Mouse (Mus musculus): ENCODE measurements around the gene Ntf3.

Ntf3 gene

DNA sequence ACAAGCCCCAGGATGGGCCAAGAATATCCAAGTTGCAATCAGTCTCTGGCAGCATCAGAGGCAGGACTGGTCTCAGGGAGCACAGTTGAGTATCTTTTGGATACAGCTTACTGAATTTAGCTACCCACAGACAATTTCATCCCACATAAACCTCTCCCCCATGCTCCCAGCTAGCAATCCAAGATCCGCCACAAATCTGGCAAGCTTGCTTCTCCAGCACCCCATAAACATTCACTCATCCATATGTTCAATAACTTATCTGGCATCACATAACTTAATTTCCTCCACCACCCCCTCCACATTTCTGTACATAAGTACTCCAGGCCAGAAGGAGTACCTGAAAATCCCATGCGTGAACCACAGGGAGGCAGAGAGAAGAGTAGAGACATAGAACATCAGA, 10.8 kb downstream of the Ntf3 start:
- no peak for DNase-seq

DNA sequence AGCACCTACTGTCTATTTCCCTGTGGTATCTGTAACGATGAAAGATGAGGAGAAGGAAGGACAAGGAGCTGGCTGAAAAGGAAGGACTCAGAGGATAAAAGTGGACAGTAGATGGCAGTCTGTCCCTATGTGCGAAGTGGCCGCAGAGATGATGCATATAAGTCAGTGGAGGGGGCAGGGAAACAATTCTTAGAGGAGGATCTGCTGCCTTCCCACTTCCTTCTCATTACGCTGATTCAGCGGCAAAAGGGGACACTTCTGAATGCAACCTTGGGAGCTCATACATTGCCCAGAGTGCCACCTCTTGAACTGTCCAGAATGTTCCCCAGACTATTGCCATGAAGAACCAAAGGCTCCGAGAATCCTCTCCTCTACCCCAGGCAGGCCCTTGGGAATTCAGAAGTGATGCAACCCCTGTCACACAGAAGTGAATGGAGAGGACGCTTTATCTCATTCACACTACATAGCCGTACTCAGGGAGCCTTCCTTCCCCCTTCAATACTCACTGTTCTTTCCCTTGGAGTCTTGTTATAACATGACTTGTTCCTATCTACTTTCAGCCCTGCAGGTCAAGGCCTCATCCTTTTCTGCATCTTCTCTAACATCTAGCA, 12.2 kb downstream of the Ntf3 start:
- DNase-seq = no peak

DNA sequence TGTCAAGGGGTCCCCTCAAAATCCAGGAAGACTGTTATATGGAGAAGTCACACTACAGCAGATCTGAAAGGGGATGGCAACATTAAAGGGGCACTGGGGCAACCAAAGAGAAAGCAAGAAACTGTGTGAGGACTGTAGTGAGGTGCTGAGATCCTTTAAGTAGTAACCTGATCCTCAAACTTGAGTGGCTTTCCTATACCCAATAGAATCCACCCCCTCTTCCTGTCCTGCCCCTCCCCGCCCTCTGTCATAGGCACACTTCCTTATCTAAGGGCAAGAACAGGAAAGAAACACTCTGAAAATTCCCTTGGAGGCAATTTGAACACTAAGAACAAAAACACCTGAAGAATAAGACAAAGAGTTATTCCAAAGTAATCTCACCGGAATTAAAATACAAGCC, 13.6 kb downstream of the Ntf3 start:
- no peak for DNase-seq

DNA sequence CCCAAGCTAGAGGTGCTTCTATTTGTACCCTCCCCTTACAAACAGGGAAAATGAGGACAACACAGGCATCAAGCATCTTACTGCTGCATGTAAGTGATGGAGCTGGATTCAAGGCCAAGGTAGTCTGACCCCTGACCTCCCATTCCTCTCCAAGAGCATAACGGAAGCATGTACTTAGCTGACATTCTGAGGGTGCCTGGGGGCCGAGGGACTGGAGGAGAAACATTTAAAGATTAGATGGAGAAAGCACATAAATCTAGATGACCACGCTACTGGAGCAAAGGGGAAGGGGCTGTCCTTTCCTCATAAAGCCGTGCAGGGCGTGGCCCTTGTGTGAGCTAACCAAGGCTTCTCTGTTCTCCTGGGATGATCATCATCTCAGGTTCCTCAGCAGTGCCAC, 23.1 kb downstream of the Ntf3 start:
- no peak for DNase-seq

DNA sequence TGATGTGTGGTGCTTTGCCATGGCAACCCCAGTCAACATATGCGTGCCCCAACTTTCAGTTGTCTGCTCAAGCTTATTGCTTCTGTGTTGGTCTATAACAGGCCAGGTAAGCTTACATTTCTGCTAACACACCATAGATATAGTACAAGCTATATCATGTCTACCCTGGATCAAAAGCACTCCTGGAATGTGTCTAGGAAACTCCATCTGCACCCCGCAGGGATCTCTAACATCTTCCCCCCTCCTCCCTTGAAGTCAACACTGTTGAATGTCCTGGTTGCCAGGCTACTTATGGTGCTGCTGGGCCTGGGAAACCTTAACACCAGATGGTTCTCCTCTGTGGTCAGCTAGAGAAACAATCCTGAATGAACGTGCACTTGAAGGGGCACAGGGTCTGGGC, 24.0 kb downstream of the Ntf3 start:
- DNase-seq = no peak

DNA sequence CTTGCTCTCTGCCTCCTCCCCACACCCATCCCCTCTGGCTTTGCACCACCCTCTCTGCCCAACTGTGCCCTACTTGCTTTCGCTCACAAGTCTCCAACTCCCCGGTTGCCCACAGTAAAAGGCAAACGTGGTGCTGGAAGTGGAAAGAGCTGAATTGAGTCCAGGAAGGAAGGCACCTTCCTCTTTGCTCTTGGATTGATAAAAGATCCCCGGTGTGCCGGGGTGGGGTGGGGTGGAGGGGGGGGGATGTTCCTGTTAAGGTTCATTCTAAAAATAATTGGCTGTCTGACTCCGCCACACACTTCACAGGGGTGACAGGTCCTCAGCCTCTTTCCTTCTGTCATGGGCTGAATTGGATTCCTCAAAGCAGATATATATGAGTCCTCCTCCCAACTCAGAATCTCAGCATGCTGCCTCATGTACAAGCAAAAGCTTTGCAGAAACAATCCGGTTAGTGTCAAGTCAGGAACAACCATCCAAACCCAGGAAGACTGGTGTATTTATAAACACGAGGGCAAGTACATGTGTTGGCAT, 24.6 kb downstream of the Ntf3 start:
- DNase-seq = no peak

DNA sequence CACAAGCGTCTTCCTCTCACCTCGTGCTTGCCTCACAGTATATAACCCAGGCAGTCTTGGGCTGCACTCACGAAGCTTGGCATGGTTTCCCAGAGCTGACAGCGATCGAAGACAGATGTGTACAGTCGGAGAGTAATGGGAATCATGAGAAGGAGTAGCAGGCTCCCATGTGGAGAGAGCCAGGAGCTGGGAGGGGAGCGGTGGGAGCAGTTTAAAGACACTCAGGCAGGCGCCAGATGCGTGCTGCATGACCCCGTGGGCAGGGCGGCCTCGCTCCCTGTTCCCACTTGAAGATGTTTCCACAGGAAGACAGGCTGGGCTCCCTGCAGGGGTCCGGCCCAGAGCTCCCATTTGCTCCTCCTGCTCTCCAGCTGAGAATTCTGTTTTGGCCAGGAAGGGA, 25.2 kb downstream of the Ntf3 start:
- DNase-seq = no peak

DNA sequence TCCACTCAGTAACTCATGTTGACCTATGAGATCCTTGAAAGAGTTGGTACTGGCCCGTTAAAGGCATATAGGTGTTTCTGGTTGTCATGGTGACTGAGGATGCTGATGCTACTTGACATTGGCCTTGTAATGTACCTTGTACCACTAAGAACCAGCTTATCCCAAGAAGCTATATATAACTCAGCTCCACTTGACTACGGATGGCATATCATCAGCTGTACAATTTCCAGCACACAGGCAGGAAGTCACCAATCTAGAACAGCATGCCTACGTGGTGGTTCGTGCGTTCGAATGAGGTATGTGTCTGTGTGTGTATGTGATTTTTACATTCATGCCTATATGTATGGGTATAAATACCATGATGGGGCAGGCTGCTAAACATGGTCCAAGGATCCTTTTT, 25.7 kb downstream of the Ntf3 start:
- no peak for DNase-seq

DNA sequence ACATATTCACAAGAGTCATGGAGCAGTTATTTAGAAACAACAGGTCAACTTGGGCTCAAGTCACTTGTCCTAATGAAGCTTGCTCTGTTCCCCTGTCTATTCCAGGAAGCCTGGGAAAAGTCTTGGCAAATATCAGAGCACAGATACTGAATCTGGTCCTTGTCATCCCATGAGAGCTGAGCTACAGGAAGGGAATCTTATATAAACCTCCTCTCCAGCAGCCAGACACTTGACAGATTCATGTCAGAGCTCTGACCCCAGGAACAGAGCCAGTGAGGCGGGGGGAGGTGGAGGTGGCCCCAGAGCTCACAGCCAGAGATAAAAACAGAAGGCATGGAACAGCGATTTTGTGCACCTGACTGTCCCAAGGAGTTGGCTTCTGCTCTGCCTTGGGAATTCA, 26.3 kb downstream of the Ntf3 start:
- DNase-seq = no peak

DNA sequence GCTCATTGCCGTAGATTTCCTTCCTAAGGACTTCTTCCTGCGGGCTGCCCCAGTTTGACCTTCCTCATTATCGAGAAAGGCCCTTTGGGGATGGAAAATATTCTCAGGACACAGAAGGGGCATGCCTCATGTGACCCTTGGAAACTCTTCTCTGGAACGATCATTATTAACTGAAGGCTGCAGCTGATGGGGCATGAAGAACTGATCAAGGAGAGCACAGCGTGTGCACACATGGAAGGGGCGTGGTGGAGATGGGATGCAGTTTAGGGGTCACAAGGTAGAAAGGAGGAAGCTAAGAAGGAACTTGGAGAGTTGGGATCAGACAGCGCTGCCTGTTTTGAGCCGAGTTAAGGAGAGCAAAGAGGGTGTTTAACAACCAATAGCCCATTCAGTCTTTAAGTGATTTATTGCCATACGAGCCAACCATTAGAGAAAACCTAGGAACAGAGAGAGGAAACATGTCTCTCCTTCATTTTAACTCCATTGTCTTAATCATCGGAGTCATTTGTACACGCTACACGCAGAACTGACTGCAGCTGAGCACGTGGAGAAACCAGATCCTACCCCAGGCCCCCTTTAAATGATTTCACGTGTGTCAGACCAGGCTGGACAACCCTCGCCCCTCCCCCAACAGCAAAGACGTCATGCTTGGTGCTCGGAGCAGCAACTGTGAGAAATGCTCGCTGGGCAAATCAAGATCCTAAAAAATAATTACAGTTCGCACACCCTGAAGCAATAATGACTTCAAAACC, 32.4 kb downstream of the Ntf3 start:
- DNase-seq = no peak

DNA sequence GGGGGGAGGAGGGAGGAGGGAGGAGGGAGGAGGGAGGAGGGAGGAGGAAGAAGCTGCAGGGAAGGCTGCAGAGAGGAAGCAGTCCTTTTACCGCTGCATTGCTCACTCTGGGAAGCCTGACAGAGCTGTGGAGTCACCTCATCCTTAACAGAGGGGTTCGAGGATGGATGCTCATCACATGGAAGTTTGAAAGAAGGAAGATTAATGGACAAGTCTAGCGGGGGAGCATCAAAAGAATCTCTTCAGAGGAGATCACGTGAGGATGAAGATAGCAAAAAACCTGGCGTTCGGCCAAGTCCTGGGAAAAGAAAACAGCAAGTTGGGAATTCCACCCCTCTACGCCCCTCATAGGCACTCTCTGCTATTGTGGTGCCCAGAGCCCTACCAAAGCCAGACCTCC, 38.5 kb downstream of the Ntf3 start:
- DNase-seq = no peak

DNA sequence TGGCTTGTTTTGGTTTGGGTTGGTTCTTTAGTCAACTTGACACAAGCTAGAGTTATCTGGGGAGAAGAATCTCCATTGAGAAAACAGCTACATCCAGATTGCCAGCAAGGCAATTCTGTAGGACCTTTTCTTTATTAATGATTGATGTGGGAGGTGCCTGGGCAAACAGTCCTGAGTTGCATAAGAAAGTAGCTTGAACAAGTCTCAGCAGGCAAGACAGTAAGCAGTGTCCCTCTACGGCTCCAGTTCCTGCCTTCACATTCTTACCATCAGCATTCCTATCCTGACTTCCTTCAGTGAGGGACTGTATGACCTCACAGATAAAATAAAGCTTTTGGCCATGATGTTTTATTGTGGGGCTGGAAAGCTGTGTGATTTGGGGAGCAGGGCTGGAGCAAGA, 48.5 kb downstream of the Ntf3 start:
- no peak for DNase-seq

DNA sequence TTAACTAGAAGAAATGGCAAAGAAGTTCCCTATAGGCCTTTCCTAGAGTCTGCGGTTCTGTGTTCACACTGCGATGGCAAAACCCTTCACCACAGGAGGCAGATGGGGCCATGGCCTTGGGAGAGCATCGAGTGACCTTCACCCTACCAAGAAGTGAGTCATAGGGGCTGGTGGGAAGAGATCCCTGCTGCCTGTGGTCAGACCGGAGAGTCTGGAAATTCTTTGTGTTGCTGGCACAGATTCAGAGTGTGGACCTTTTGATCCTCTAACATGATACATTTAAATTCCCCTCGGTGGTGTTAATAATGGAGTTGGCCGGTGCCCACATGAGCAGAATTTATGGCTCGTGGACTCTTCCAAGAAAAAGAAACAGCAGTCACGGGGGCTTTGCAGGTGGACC, 49.5 kb downstream of the Ntf3 start:
- DNase-seq = no peak

DNA sequence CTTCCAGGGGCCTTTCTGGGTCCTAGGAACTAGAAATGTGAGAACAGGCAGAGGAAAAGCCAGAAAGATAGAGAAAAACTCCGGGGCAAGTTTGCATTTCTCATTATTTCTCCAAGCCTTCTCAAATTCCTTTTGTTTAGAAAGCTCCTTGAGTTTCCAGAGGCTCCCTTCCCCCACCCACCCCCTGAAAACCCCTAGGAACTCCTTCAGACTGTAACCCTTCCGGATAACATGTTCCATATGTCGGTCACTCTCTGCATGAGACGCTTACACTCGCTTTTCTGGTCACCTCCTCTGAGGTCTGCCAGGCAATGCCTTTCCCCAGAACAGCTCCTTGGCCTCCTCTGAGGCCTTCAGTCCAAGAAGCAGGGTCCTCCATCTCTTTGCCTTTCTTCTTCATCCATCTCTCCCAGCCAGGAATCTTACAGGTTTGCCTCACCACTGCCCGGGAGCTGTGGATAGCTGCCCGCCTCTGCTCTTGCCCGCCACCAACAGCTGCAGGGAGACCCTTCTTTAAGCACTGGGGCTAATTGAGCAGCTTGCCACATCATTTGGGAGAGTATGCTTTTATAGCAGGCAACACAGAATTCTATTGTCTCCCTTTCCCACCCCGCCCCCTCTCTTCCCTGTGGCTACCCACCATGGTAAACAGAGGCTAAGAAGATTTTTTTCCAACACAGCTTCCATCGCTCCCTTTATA, 51.6 kb downstream of the Ntf3 start:
- DNase-seq = no peak

DNA sequence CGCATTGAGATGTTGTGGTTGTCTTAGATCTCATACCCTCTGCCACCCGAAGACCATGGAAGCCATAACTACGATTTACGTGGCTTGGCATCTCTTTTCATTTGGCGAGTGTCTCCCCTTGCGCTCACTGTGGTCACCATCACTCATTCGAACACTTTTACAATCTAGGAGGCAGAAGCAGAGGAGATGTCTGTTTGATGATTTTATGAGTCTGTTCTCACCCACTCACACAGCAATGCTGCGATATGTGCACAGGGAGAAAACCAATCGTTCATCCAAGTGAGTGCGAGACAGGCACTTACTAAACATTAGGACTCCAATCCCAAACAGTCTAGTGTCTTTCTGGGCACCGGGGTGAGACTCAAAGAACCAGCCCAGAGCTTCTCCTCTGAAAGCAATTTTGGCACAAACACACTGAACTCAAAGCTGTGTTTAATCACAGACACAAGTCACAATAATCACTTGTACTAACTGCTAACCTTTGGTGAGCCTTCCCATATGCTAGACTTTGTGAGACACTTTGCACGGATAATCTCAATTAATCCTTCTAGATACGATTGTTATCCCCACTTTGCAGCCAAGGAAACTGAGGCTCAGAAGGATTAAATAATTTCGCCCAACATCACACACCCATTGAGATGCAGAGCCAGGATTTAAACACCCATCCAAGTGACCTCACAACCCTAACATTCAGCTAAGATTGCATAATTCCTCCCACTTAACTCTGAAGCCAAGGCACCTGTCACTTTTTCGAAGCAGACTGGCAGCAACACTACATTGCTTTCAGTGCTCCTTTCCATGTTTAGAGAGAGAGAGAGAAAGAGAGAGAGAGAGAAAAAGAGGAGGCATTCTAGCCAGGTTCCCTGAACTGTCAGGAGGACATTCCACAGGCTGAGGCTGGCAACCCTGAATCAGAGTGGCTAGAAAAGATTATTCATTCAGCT, 55.5 kb downstream of the Ntf3 start:
- DNase-seq = no peak

DNA sequence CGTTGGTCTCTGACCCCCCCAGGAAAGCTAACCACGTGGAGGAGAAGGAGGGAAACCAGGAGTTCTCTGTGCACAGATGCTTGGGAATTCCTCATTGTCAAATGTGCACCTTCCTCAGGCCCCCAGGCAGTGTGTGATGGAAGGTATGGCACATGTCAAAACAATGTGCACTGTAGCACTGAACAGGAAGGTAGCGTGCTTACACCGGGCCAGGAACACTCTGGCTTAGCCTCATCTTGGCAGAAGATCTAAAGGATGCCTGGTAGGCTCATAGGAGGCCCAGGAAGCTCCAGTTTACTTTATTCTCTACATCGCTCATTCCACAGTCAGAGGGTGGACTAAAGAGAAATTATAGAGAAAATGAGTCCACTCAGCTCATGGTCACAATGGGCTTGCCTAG, 57.5 kb downstream of the Ntf3 start:
- DNase-seq = no peak

DNA sequence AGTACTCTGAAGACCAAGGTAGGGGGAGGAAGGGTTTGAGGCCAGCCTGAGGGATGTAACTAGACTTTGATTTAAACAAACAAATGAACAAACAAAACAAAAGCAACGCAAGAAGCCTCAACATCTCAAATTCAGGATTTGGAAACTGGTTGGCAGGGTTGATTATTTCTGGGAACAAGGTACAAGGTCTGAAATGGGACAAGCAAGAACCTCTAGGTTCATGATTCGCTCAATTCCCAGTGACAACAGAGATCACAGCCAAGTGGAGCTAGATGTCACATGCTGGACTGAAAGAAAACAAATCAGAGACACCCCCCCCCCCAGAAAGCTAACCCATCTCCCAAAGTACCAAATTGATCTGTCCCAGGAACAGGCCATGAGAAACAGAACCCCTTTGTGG, 57.9 kb downstream of the Ntf3 start:
- no peak for DNase-seq

DNA sequence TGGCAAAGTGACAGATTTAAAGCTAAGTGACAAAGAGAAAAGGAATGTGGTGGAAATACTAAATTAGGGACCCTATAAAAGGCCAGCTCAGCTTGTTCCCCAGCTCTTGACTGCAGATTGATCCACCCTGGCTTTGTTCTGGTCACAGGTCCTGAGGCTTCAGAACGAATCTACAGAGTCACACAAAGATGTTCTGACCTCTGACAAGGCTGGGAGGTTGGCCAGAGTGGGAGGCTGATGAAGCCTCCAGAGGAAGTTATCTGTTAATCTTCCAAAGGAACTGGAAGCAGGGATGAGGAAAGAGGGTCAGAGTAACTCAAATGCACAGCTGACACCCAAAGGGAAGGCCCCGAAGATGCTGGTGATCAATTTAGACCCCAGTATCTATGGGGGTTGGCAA, 59.3 kb downstream of the Ntf3 start:
- DNase-seq = no peak

DNA sequence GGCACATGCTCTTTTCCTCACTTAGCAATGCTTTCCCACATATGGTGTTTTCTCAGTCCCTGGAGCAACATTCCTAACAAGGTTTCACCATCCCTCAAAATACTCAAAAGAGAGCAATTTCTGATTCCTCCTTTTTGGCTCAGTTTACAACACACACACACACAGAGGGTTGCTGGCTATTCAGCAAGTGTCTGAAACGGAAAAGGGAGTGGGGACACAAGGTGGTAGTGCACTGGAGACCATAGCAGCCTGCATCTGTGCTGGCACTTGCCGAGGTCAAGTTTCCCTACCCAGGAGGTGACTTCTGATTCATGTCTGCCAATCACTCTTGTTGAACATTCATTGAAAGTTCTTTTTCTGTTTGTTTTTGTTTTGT, 59.9 kb downstream of the Ntf3 start:
- DNase-seq = no peak

DNA sequence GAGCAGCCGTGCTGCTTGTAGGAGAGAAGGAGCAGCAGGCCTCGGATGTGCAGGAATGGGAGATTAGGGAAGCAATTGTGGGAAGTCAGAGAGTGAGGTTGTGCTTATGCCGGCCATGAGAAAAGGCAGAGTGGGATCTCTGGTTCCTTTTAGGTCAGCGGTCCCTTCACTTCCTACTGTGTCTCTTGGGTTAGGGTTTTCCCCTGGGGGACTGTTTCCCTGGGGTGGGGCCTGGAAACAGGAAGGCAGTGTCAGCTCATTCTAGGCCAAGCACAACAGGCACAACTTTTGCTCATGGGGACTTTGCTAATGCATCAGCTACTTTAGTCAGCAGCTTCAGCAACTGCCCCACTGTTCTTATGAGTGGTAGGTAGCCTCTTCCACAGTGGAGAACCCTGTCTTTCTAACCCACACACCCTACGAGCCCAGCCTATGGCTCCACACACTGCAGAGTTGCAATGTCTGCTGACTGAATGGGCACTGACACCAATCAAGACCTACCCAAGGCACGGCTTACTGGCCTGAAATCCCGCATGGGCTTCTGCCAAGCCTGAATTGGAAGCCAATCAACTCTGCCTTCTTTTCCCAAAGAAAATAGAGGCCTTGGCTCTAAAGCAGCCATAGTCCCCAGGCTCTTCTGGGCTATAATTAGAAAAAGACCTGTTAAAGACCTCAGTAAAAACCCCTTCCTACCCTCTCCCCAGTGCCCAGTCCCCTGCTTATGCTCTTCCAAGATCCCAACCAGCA, 60.5 kb downstream of the Ntf3 start:
- DNase-seq = no peak

DNA sequence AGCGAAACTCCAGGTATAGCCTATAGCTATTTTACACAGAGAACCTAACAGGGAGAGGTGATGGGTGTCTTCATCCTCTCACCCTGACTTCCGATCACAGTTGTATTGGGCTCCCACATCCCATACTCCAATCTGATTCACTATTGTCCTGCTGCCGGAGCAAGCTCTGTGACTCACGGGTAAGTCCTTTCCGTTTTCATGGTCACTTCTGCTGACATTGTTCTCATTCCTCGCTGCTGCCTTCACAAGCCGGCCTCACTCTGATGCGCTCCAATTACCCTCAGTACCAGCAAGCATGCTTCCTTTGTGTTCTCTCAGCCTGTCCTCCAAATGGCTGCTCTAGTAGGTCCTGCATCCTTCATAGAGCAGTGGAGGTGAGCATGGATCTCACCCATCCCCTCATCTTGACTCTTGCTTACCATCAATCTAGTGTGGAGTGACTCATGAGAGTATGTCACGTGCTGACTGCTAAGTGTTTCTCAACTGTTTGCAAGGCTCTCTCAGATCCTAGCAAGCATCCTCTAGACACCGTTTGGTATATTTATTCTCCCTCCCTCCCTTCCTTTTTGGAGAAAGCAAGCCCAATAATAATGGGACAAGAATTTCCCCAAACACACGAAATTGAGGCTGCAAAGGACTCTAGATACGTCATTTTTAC, 61.5 kb downstream of the Ntf3 start:
- no peak for DNase-seq

DNA sequence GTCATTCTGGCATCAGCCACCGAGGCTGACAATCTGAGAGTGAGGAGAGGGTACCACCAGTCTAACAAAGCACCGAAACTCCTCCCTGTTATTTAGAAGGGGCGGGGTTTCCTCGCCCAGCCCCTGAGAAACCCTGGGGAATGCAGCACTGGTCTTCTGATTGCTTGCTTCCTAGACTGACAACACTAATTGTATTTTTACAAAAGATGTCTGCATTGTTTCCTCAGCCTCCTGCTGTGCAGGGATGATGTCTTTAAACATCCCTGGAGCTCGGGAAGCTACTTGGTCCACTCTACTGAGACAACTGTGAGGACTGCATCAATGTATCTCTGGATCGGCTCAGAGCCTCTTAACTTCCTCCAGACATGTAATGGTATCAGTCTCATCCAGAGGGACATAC, 64.1 kb downstream of the Ntf3 start:
- no peak for DNase-seq

All from thymus, postnatal 36 days (tissue).